Mouse (Mus musculus): ENCODE data around the gene Pde8a. TPM values are rescaled to one million over a fixed set of nuclear protein-coding genes. Genes with fewer than 3 reads are reported as not detected.
A peak's percentile ranks its signal among the peaks of the same experiment; 100 is the strongest.

Pde8a gene
- polyA plus RNA-seq, 1 experiment from 2014 or later = 4.2 TPM

DNA sequence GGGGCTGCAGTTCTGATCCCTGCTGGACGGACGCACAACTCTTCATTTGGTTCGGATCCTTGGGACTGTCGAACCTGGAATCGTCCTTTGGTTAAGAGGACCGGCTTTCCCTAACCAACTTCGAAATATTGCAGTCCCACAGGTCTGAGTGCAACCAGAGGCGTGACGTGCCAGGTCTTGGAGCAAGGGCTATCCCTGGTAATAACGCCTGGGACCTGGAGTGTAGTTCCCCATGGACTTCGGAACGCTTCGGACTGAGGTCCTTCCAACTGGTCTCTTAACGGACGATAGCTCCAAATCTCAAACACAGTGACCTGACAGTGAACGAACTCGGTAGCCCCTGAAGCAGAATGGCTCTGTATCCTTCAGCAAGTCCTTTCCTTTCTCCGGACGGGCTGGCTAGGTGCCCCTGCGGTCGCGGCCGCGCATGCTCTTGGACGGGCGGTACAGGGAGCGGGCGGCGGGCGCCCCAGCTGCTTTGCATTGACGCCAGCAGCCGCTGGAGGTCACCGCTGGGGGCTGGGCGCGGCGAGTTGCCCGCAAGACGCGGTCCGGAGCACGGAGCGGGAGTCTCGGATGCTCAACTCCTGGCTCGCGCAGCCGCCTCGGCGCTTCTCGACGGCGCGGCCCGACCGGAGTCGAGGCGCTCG is 574 bp upstream of the Pde8a start:
- under 1% methylated on average over 57 of the region's 57 CpGs for WGBS
- 0 out of 2 replicates have a peak, but pooled peaks cover 7% of the 10 kb centered on the region for H3K27me3 ChIP-seq (ENCODE audit: control insufficient read depth, insufficient read depth, low read length)
- no peaks in the 10 kb centered on the region for H3K9me3 ChIP-seq (ENCODE audit: control insufficient read depth, low read depth, low read length)
- H3K4me1 ChIP-seq (ENCODE audit: control insufficient read depth, insufficient read depth, low read length) = peaks cover 3% of the 10 kb centered on the region; the same call in 1 of the 2 replicates
- H3K9ac ChIP-seq (replicated peaks; ENCODE audit: low read depth, low read length) = peak overlapping the region; percentile 8
- peak overlapping the region; percentile 1; the same call in 1 of the 2 replicates for H3K27ac ChIP-seq (ENCODE audit: low read length)
- no peaks in the 10 kb centered on the region for H3K36me3 ChIP-seq (ENCODE audit: control insufficient read depth, insufficient read depth, low read length)
- peak; percentile 87 for ATAC-seq (ENCODE audit: insufficient number of reproducible peaks, insufficient read depth, low FRiP score, low read depth)
- peak overlapping the region; percentile 48 for H3K4me3 ChIP-seq (ENCODE audit: low read depth, low read length)
- peak overlapping the region; percentile 43 for H3K4me2 ChIP-seq (replicated peaks; ENCODE audit: low read depth, low read length)

DNA sequence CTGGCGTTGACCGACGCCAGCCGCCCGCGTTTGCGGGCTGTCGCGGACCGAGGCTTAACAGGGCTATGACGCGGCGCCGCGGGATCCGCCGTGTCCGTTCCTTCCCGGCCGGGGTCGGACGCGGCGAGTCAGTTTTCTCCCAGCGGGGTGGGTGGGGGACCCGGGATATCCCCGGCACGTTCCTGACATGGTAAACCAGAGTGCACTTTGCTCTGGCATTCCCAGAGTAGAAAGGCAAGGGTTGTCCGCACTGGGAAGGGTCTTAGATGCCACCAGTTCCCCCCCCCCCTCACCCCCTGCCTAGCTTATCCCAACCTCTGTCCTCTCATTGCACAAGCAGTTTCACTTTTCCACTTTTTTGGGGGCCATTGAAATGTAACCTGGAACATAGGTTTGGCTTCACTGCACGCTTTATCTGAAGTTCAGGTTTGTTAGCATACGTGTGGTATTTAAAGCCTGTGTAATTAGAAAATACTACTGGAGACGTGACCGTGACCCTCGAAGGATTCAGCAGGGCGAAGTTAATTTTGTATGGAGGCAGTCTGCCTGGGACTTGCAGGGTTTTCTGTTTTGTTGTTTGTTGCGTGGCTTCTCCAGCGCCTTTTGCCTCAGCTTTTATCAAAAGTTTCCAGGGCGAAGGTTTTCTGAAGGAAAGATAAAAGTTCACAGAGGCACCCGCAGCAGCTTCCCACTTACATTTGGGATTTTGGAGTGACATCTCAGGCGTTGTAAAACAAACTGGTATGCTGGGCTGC is 934 bp downstream of the Pde8a start:
- H3K4me1 ChIP-seq (ENCODE audit: control insufficient read depth, insufficient read depth, low read length) = peaks cover 3% of the 10 kb centered on the region; the same call in 1 of the 2 replicates
- H3K36me3 ChIP-seq (ENCODE audit: control insufficient read depth, insufficient read depth, low read length) = no peaks in the 10 kb centered on the region
- H3K9ac ChIP-seq (replicated peaks; ENCODE audit: low read depth, low read length) = peak overlapping the region; percentile 8; the same call in 1 of the 2 replicates
- WGBS = 7% methylated on average over 40 of the region's 40 CpGs
- H3K4me2 ChIP-seq (replicated peaks; ENCODE audit: low read depth, low read length) = peak overlapping the region; percentile 43
- H3K9me3 ChIP-seq (ENCODE audit: control insufficient read depth, low read depth, low read length) = no peaks in the 10 kb centered on the region
- no peak overlapping the region for H3K27ac ChIP-seq (ENCODE audit: low read length)
- peak overlapping the region; percentile 48 for H3K4me3 ChIP-seq (ENCODE audit: low read depth, low read length)
- ATAC-seq (ENCODE audit: insufficient number of reproducible peaks, insufficient read depth, low FRiP score, low read depth) = no peak
- H3K27me3 ChIP-seq (ENCODE audit: control insufficient read depth, insufficient read depth, low read length) = 0 out of 2 replicates have a peak, but pooled peaks cover 7% of the 10 kb centered on the region

DNA sequence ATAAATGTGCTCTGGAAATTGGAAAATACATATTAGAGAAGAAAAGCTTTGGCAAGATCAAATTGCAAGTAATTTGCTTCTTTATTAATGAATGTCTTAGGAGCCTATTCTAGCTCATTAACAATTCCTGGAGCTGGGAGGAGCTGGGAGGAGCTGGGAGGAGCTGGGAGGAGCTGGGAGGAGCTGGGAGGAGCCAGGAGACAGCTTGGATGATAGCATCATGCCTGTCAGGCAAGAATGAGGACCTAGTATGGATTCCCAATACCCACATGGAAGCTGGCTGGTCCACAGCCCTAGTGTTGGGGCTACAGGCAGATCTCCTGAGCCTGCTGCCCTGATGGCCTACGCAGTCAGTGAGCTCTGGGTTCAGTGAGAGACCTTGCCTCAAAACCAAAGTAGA is 2.6 kb downstream of the Pde8a start:
- Histone ChIP-seq H3K4me1 (ENCODE audit: control insufficient read depth, insufficient read depth, low read length) (peaks cover 3% of the 10 kb centered on the region; the same call in 1 of the 2 replicates), H3K27ac (ENCODE audit: low read length) (no peak overlapping the region), H3K36me3 (ENCODE audit: control insufficient read depth, insufficient read depth, low read length) (no peaks in the 10 kb centered on the region), H3K4me3 (ENCODE audit: low read depth, low read length) (no peak overlapping the region), H3K9me3 (ENCODE audit: control insufficient read depth, low read depth, low read length) (no peaks in the 10 kb centered on the region), H3K9ac (replicated peaks; ENCODE audit: low read depth, low read length) (no peak overlapping the region), H3K4me2 (replicated peaks; ENCODE audit: low read depth, low read length) (no peak overlapping the region), H3K27me3 (ENCODE audit: control insufficient read depth, insufficient read depth, low read length) (0 out of 2 replicates have a peak, but pooled peaks cover 7% of the 10 kb centered on the region)
- 86% methylated on average over 1 of the region's 1 CpGs for WGBS
- ATAC-seq (ENCODE audit: insufficient number of reproducible peaks, insufficient read depth, low FRiP score, low read depth) = no peak

DNA sequence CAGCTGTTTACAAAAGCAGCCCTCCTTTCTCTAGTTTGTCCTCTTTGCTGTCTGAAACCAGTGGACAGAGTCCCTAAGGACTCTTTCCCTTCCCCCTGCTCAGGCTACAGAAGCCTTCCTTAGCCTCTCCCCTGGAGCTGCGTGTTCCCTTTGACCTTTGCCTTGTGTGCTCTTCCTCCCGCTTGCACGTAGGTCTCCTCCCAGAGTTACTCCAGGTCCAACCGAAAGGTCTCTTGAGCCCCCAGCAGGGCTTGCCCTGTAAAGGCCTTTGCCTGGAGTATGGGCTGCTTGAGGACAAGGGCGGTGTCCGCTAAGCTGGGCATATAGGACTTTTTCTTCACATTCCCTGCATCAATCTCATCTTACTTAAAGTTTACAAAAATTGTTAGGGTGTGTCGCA is 5.9 kb downstream of the Pde8a start:
- H3K9me3 ChIP-seq (ENCODE audit: control insufficient read depth, low read depth, low read length) = no peaks in the 10 kb centered on the region
- no peak overlapping the region for H3K27ac ChIP-seq (ENCODE audit: low read length)
- ATAC-seq (ENCODE audit: insufficient number of reproducible peaks, insufficient read depth, low FRiP score, low read depth) = no peak
- no peaks in the 10 kb centered on the region for H3K4me1 ChIP-seq (ENCODE audit: control insufficient read depth, insufficient read depth, low read length)
- 0 out of 2 replicates have a peak, but pooled peaks cover 3% of the 10 kb centered on the region for H3K27me3 ChIP-seq (ENCODE audit: control insufficient read depth, insufficient read depth, low read length)
- 48% methylated on average over 7 of the region's 7 CpGs for WGBS
- no peak overlapping the region for H3K4me3 ChIP-seq (ENCODE audit: low read depth, low read length)
- H3K4me2 ChIP-seq (replicated peaks; ENCODE audit: low read depth, low read length) = no peak overlapping the region
- H3K9ac ChIP-seq (replicated peaks; ENCODE audit: low read depth, low read length) = no peak overlapping the region
- no peaks in the 10 kb centered on the region for H3K36me3 ChIP-seq (ENCODE audit: control insufficient read depth, insufficient read depth, low read length)

DNA sequence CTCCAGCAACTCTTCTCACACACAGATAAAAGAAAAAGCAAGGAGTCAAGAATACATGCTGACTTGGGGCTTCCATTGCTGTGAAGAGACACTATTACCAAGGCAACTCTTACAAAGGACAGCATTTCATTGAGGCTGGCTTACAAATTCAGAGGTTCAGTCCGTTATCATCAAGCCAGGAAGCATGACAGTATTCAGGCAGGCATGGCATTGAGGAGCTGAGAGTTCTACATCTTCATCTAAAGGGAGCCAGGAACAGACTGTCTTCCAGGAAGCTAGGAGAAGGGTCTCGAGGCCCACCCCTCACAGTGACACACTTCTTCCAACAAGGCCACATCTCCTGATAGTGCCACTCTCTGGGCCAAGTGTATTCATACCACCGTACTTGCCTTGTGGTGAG is 7.0 kb downstream of the Pde8a start:
- Histone ChIP-seq H3K4me1 (ENCODE audit: control insufficient read depth, insufficient read depth, low read length) (no peaks in the 10 kb centered on the region), H3K9me3 (ENCODE audit: control insufficient read depth, low read depth, low read length) (no peaks in the 10 kb centered on the region), H3K9ac (replicated peaks; ENCODE audit: low read depth, low read length) (no peak overlapping the region), H3K27me3 (ENCODE audit: control insufficient read depth, insufficient read depth, low read length) (0 out of 2 replicates have a peak, but pooled peaks cover 3% of the 10 kb centered on the region), H3K4me2 (replicated peaks; ENCODE audit: low read depth, low read length) (no peak overlapping the region), H3K4me3 (ENCODE audit: low read depth, low read length) (no peak overlapping the region), H3K36me3 (ENCODE audit: control insufficient read depth, insufficient read depth, low read length) (no peaks in the 10 kb centered on the region), H3K27ac (ENCODE audit: low read length) (no peak overlapping the region)
- ATAC-seq (ENCODE audit: insufficient number of reproducible peaks, insufficient read depth, low FRiP score, low read depth) = no peak
- WGBS = 89% methylated on average over 3 of the region's 3 CpGs

DNA sequence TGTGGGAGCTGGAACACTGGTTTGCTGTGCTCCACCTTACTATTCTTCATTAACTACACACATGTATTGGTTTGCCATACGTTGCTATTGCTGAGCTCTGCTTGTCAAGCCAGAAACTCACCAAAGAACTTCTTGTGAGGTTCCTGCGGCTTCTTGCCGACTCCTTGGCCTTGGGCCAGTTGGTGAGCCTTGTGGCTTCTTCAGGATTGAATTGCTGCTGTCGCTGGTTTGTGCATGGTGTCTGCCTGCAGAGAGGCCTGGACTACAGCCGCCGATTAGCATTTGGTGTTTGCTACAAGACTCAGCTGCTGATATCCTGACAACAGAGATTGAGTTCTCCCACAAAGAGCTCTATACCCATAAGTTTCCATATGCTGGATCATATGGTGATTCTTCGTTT is 10.9 kb downstream of the Pde8a start:
- WGBS = 89% methylated on average over 7 of the region's 7 CpGs
- no peaks in the 10 kb centered on the region for H3K27me3 ChIP-seq (ENCODE audit: control insufficient read depth, insufficient read depth, low read length)
- no peak overlapping the region for H3K4me3 ChIP-seq (ENCODE audit: low read depth, low read length)
- no peak overlapping the region for H3K4me2 ChIP-seq (replicated peaks; ENCODE audit: low read depth, low read length)
- no peak for ATAC-seq (ENCODE audit: insufficient number of reproducible peaks, insufficient read depth, low FRiP score, low read depth)
- no peak overlapping the region for H3K27ac ChIP-seq (ENCODE audit: low read length)
- H3K4me1 ChIP-seq (ENCODE audit: control insufficient read depth, insufficient read depth, low read length) = no peaks in the 10 kb centered on the region
- H3K9ac ChIP-seq (replicated peaks; ENCODE audit: low read depth, low read length) = no peak overlapping the region
- no peaks in the 10 kb centered on the region for H3K36me3 ChIP-seq (ENCODE audit: control insufficient read depth, insufficient read depth, low read length)
- no peaks in the 10 kb centered on the region for H3K9me3 ChIP-seq (ENCODE audit: control insufficient read depth, low read depth, low read length)

DNA sequence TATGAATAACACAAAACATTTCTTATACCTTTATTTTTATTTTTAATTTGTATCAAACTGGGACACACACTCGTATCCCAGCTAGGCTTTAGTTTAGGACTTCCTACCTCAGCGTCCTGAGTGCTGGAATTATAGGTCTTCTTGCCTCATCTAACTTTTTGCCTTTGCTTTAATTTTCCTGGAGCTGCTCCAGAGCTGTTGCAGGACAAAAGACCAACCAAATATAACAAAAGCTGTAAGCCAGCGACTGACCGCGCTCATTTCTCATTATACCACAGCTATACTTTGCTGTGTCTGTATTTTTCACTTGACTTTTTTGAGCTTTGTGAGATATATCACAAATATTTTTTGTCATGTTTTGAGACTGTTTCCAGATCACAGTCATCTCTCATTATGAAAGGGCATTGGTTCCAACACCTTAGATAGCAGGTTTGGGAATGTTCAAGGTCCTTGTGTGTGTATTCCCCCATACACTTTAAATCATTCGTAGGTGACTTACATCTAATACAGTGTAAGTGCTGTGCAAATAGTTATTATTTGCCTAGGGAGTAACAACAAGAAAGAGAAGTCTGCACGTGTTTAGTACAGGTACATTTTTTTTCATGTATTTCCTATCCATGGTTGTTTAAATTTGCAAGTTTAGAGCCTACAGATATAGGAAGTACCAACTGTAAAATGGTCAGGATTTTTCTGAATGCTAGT is 16.8 kb downstream of the Pde8a start:
- no peaks in the 10 kb centered on the region for H3K4me1 ChIP-seq (ENCODE audit: control insufficient read depth, insufficient read depth, low read length)
- H3K9ac ChIP-seq (replicated peaks; ENCODE audit: low read depth, low read length) = no peak overlapping the region
- no peaks in the 10 kb centered on the region for H3K9me3 ChIP-seq (ENCODE audit: control insufficient read depth, low read depth, low read length)
- peak; percentile 69; the same call in 1 of the 2 replicates for ATAC-seq (ENCODE audit: insufficient number of reproducible peaks, insufficient read depth, low FRiP score, low read depth)
- no peak overlapping the region for H3K4me2 ChIP-seq (replicated peaks; ENCODE audit: low read depth, low read length)
- no peaks in the 10 kb centered on the region for H3K36me3 ChIP-seq (ENCODE audit: control insufficient read depth, insufficient read depth, low read length)
- H3K27ac ChIP-seq (ENCODE audit: low read length) = peak overlapping the region; percentile 41; the same call in 1 of the 2 replicates
- H3K4me3 ChIP-seq (ENCODE audit: low read depth, low read length) = no peak overlapping the region
- no peaks in the 10 kb centered on the region for H3K27me3 ChIP-seq (ENCODE audit: control insufficient read depth, insufficient read depth, low read length)
- WGBS = 71% methylated on average over 7 of the region's 7 CpGs

DNA sequence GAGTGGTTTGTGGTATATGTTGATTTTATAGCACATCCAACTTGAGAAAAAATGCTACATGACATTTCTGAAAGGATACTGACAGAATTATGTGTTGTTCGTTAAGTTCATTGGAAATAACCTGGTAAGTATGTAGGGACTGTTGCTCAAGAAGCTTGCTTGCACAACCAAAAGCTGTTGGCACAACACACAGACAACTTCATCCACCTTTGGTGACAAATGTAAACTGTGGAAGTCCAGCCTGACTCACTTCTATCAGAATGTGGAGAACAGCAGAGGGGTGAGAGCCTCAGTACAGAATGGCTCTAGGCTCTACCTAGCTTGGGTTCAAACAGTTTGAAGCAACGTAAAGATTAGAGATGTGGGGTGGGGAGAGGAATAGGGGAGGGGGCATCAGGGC is 19.3 kb downstream of the Pde8a start:
- no peak overlapping the region for H3K4me3 ChIP-seq (ENCODE audit: low read depth, low read length)
- no peaks in the 10 kb centered on the region for H3K36me3 ChIP-seq (ENCODE audit: control insufficient read depth, insufficient read depth, low read length)
- 77% methylated on average over 2 of the region's 2 CpGs for whole genome bisulfite sequencing
- H3K4me2 ChIP-seq (replicated peaks; ENCODE audit: low read depth, low read length) = no peak overlapping the region
- no peak for ATAC-seq (ENCODE audit: insufficient number of reproducible peaks, insufficient read depth, low FRiP score, low read depth)
- no peaks in the 10 kb centered on the region for H3K9me3 ChIP-seq (ENCODE audit: control insufficient read depth, low read depth, low read length)
- H3K27me3 ChIP-seq (ENCODE audit: control insufficient read depth, insufficient read depth, low read length) = no peaks in the 10 kb centered on the region
- no peak overlapping the region for H3K9ac ChIP-seq (replicated peaks; ENCODE audit: low read depth, low read length)
- no peaks in the 10 kb centered on the region for H3K4me1 ChIP-seq (ENCODE audit: control insufficient read depth, insufficient read depth, low read length)
- no peak overlapping the region for H3K27ac ChIP-seq (ENCODE audit: low read length)

Measured in stomach, embryonic 14.5 days (tissue).